Mouse (Mus musculus): ENCODE data around the gene Dppa3.

DNA sequence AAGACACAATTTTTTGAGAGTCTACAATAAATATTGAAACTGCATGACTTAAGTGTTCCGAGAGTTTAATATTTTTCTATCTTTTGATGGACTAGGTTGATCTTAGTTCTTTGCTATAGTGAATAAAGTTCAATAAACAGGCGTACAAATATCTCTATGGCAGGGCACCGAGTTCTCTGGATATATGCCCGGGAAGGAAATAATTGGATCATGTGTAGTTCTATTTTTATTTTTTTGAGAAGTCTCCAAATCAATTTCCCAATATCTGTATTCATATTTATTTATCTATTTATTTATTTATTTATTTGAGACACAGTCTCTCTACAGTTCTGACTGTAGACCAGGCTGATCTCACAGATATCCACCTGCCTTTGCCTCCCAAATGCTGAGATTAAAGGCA lies 44.6 kb downstream of the Dppa3 start:
- TF ChIP-seq POLR2A (IDR thresholded peaks at IDR 0.05; ENCODE audit: insufficient read depth, low read length) (no peak), CTCF (IDR thresholded peaks at IDR 0.05; ENCODE audit: low read depth, low read length) (no peak)
